Mouse (Mus musculus) spleen, adult 2 months (tissue): ENCODE results near the gene Tcl1b2.

Experiments used
- CTCF ChIP-seq: fragments of 200-500 bp; IDR thresholded peaks from 2 replicates; pipeline ENCODE4 v1.5.1; 2011; ENCODE audit warnings: mild to moderate bottlenecking, inconsistent platforms; ENCODE audit not compliant: insufficient read depth, insufficient read length, insufficient replicate concordance; ENCODE audit errors: extremely low read depth
- POLR2A ChIP-seq: fragments of 200-500 bp; IDR thresholded peaks from 2 replicates; pipeline ENCODE4 v1.6.1; 2011; ENCODE audit warnings: low read depth, low read length, inconsistent platforms

DNA sequence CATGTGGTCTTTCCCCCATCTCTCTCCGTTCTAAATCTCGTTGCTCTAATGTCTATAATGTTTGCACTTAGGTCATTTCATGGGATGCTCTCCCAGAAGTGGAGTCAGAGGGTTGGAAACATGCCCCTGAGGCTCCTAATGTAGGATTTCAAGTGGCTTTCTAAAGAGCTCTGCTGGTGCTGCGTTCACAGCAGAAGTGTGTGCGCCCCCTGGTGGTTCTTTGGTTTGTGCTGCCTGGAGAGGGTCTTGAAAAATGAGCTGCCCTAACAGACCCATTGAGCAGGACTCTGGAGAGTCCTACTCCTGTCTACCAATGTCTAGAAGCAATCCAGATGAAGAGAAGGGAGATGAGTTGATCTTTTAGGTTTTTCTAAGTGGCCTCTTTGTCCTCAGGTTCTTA is 41.8 kb upstream of the Tcl1b2 start:
- TF ChIP-seq POLR2A (no peak), CTCF (peak; percentile 82; the same call in 1 of the 2 replicates)
